ENCODE assay signal across 13 mouse cellular contexts in genomic region chr13:28557032-28557570, GRCm38 (mm10).
A peak's percentile ranks its signal among the peaks of the same experiment; 100 is the strongest.
DNase-seq lines count a peak whose midpoint lies in the region; ATAC-seq lines count a peak whose summit lies in the region.
"Had no signal": no experiment of that assay in that cellular context is flagged by ENCODE, and none has a peak within 500 bp of the region (broad histone marks: within the 10 kb centered on the region; RNA-seq: fewer than 3 reads in every experiment).

No protein-coding gene starts in this region.

- H3K9ac ChIP-seq in embryonic facial prominence, embryonic 11.5 days (replicated peaks; ENCODE audit: low read length): no peak overlapping the region
- no peak overlapping the region for H3K9ac ChIP-seq in limb, embryonic 12.5 days (replicated peaks)
- H3K9ac ChIP-seq: heart, embryonic 15.5 days had no signal

- intact Hi-C loops in heart, postnatal 36 days (cut with DNase I): no loop called here
- intact Hi-C loops in left cerebral cortex, postnatal 4 days (cut with DNase I): no loop called here

- H3K4me3 ChIP-seq in heart, embryonic 10.5 days: no peak overlapping the region
- H3K4me3 ChIP-seq in embryonic facial prominence, embryonic 11.5 days (ENCODE audit: low read depth, low read length): no peak overlapping the region
- H3K4me3 ChIP-seq in limb, embryonic 12.5 days (replicated peaks): no peak overlapping the region
- H3K4me3 ChIP-seq: heart, embryonic 15.5 days had no signal

- WGBS in heart, embryonic 10.5 days: 73% methylated on average over 4 of the region's 4 CpGs
- 65% methylated on average over 4 of the region's 4 CpGs for WGBS in embryonic facial prominence, embryonic 11.5 days
- 70% methylated on average over 4 of the region's 4 CpGs for WGBS in limb, embryonic 12.5 days

- H3K9me3 ChIP-seq in heart, embryonic 10.5 days: no peaks in the 10 kb centered on the region
- no peaks in the 10 kb centered on the region for H3K9me3 ChIP-seq in embryonic facial prominence, embryonic 11.5 days (replicated peaks; ENCODE audit: control insufficient read depth, low read length)
- no peaks in the 10 kb centered on the region for H3K9me3 ChIP-seq in limb, embryonic 12.5 days
- H3K9me3 ChIP-seq: heart, embryonic 15.5 days had no signal

- H3K4me2 ChIP-seq in embryonic facial prominence, embryonic 11.5 days (ENCODE audit: low read depth, low read length): no peak overlapping the region
- H3K4me2 ChIP-seq in limb, embryonic 12.5 days: no peak overlapping the region
- H3K4me2 ChIP-seq: heart, embryonic 15.5 days had no signal

- H3K4me1 ChIP-seq in heart, embryonic 10.5 days: peaks cover 15% of the 10 kb centered on the region; the same call in 1 of the 2 replicates
- H3K4me1 ChIP-seq in embryonic facial prominence, embryonic 11.5 days (ENCODE audit: control insufficient read depth, insufficient read depth, low read length): peaks cover 5% of the 10 kb centered on the region
- H3K4me1 ChIP-seq in limb, embryonic 12.5 days (replicated peaks): peaks cover 50% of the 10 kb centered on the region

- DNase-seq in heart, embryonic 10.5 days (ENCODE audit: low spot score): no peak
- no peak for DNase-seq in heart, postnatal 36 days
- peak; percentile 27 for DNase-seq in 416B (ENCODE audit: low read depth)
- DNase-seq in embryonic facial prominence, embryonic 11.5 days (ENCODE audit: low spot score): no peak
- DNase-seq in left cerebral cortex, postnatal 4 days: no peak
- no peak for DNase-seq in spleen, postnatal 14 days (ENCODE audit: low spot score in 2 of 2)
- no peak for DNase-seq in left cerebral cortex, adult 8-10 months (ENCODE audit: low spot score in 2 of 2)
- DNase-seq: adrenal gland, adult 2 months; kidney, adult 11 months; kidney, postnatal 36 days; spleen, adult 18-20 months had no signal

- 0 out of 2 replicates have a peak overlapping the region, but pooled peaks have one; percentile 10 for H3K27ac ChIP-seq in heart, embryonic 10.5 days
- H3K27ac ChIP-seq in embryonic facial prominence, embryonic 11.5 days (replicated peaks; ENCODE audit: low read depth, low read length): peak overlapping the region; percentile 16; the same call in 1 of the 2 replicates
- H3K27ac ChIP-seq in limb, embryonic 12.5 days: peak overlapping the region; percentile 78
- H3K27ac ChIP-seq: heart, embryonic 15.5 days had no signal

- ATAC-seq in embryonic facial prominence, embryonic 11.5 days (replicated peaks; ENCODE audit: insufficient number of reproducible peaks, low FRiP score, low TSS enrichment, low read depth): no peak
- no peak for ATAC-seq in limb, embryonic 12.5 days (ENCODE audit: insufficient number of reproducible peaks, insufficient read depth, low FRiP score, low TSS enrichment, low read depth)

- H3K36me3 ChIP-seq in heart, embryonic 10.5 days: no peaks in the 10 kb centered on the region
- H3K36me3 ChIP-seq in embryonic facial prominence, embryonic 11.5 days (replicated peaks; ENCODE audit: control insufficient read depth, insufficient read depth, low read depth, low read length): no peaks in the 10 kb centered on the region
- H3K36me3 ChIP-seq in limb, embryonic 12.5 days: peaks cover 14% of the 10 kb centered on the region; the same call in 1 of the 2 replicates
- H3K36me3 ChIP-seq: heart, embryonic 15.5 days had no signal

- no peaks in the 10 kb centered on the region for H3K27me3 ChIP-seq in heart, embryonic 10.5 days (ENCODE audit: insufficient read depth, poor library complexity, severe bottlenecking)
- H3K27me3 ChIP-seq in embryonic facial prominence, embryonic 11.5 days (ENCODE audit: control insufficient read depth, insufficient read depth, low read length): no peaks in the 10 kb centered on the region
- no peaks in the 10 kb centered on the region for H3K27me3 ChIP-seq in limb, embryonic 12.5 days
- H3K27me3 ChIP-seq: heart, embryonic 15.5 days had no signal

Comparison
In these comparisons a context has a peak if more than half of its experiments do, and no peak if none do; other contexts are left out.
1. H3K27ac ChIP-seq: peak in every context shown above with its lines; median percentile 78 in limb, embryonic 12.5 days; 16 in embryonic facial prominence, embryonic 11.5 days; 10 in heart, embryonic 10.5 days.